Mouse (Mus musculus) layer of hippocampus, adult 9-10 months (tissue): ENCODE measurements around the gene Cluh.

ENCODE experiments used
- DNase-seq: peaks from one replicate; pipeline ENCODE4 v3.0.0; 2022; ENCODE audit warnings: low spot score

The Cluh gene

DNA sequence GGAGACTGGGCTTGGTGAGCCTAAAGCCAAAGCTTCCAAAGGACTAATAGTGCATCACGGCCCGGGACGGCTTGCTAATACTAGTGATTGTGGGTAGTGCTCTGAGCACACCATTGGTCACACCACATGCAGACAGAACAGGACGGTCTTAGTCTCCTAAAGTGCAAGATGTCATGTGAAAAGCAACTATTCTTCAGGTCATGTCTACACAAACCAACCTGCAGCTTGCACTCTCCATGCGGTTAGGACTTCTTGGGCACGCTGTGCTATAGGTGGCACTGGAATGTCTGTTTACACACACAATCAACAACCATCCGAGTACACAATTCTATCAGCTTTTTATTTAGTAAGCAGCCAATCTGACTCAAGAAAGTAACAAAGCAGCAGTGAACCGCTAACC lies 25.4 kb downstream of the Cluh start:
- no peak for DNase-seq

DNA sequence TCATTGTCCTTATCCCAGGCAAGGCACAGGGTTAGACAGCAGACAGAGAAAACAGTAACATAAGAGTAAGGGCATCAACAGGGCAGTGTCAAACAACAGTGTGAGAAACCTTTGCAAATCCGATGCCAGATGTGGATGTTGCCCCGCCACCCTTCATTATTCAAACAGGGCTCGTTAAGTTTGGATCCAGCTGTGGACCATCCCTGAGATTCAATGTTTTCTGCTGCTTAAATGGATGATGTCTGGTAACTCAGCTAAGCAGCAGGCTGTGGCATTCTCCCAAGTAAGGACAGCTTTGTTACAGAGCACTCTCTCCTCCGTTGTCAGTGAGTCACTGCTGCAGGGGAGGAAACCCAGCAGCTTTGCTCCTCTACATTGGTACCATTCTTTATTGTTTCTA lies 25.9 kb downstream of the Cluh start:
- peak; percentile 50 for DNase-seq

DNA sequence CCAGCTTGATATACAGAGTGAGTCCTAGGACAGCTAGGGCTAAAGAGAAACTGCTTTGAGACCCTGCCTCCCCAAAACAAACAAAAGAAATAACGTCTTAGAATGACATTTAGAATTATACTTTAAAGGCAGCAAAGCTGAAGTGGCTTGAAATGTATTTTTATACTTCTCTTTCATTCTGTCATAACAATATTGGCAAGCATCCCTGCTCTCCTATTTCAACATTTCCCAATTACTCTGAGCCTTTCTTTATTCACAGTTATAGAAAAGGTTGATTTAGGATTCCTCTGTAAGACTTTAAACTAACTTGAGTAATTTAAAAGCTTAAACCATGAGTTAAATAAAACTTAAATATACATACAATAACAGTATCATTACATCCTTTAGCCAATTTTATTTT lies 42.9 kb downstream of the Cluh start:
- DNase-seq: no peak

DNA sequence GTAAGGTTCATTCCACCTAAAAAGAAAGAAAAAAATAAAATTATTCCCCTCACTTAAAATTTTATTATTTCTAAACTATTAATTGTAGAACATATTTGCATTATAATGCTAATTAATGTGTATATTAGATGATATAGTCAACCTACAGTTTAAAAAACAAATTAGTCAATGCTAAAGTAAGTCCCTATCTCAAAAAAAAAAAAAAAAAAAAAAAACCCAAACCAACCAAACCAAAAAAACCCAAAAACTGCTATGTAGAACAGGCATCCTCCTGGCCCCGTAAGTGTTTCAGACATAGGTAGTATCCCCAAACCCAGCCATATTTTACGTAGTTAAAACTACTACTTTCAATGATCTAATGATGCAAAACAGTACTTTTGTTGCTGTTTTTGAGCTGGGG lies 50.2 kb downstream of the Cluh start:
- DNase-seq: no peak

DNA sequence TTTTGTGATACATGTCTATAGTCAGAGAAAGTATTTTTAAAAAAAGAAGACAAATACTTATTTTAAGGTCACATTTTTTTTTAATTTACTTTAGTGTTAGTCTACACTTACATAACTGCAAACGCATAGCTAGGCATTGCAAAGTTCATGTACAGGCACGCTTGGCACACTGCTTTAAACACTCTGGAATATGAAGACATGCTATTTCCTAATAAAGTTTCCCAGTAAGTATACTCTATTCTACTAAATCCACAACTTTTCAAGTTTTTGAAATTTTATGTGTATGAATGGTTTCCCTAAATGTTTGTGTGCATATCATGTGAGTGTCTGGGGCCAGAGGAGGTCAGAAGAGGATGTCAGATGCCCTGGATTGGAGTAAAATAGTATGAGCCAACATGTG lies 54.8 kb downstream of the Cluh start:
- no peak for DNase-seq

DNA sequence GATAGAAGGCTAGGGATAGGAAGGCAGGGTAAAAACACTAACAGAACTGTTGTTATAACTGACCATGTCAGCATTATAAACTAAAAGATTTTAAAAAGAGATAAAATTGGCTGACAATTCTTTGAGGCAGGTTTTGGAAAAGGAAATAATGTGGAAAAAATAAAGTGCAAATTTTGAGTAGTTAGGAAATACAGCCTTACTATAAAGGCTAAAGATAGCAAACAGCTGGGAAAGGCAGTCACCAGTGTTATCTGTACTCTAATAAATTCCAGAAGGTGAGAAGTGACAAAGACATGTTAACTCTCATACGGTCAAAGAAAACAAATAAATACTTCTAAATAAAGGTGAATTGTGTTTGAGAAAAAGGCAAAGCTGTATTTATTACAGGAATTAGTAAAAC lies 59.5 kb downstream of the Cluh start:
- DNase-seq: no peak

DNA sequence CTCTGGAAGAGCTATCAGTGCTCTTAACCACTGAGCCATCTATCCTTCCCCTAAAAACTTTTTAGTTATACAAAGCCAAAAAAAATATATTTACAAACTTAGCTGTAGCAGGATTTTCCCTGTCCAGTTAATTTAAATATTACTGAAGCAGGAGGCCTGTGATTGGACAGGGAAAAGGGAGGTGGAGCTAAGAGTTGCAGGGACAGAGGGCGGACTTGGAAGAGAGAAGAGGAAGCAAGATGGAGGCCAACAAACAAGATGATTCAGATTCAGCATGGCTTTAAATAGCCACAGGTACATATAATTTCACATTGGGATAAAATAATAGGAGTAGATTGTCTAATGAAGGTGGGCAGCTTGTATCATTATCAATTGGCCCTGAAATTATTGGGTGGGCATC lies 61.4 kb downstream of the Cluh start:
- DNase-seq: no peak

DNA sequence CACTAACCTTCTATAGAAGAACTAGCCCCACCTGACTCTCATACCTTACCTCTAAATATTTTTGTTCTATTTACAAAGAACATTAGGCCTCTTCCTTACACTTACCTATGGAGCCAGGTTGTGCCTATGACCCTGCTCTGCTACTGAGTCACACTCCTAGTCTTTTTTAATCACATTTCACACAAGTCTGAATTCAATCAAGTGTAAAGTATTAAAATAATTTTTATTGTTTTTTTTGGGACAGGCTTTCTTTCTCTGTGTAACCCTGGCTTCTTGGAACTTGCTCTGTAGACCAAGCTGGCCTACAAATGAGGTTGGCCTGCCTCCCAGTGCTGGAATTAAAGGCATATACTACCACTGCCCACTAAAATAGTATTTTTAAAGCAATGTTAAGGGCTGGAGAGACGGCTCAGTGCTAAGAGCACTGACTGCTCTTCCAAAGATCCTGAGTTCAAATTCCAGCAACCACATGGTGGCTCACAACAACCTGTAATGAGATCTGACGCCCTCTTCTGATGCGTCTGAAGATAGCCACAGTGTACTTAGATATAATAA lies 66.8 kb downstream of the Cluh start:
- no peak for DNase-seq
